9 mouse cellular contexts compared by ENCODE assay signal in genomic region chr15:85708843-85709242, GRCm38 (mm10). TPM values are rescaled to one million over a fixed set of nuclear protein-coding genes. Genes with fewer than 3 reads are reported as not detected.
DNase-seq lines count a peak whose midpoint lies in the region; ATAC-seq and TF ChIP-seq lines count a peak whose summit lies in the region.
"Had no signal": no experiment of that assay in that cellular context is flagged by ENCODE, and none has a peak within 500 bp of the region (broad histone marks: within the 10 kb centered on the region; RNA-seq: fewer than 3 reads in every experiment).

No protein-coding gene starts in this region.

- no peak for DNase-seq in heart, adult 9 months (ENCODE audit: low spot score in 2 of 2)
- no peak for DNase-seq in neural tube, embryonic 11.5 days (ENCODE audit: low spot score)
- DNase-seq in neural tube, embryonic 10.5 days (ENCODE audit: extremely low spot score, low spot score) = no peak
- DNase-seq in hindbrain, postnatal 0 days (ENCODE audit: low spot score) = no peak
- DNase-seq in yolk sac, embryonic 10.5 days (ENCODE audit: low spot score) = no peak
- DNase-seq in adrenal gland, postnatal 4 days (ENCODE audit: low spot score in 2 of 2) = no peak

- no peak for TF ChIP-seq CTCF in hindbrain, postnatal 0 days (IDR thresholded peaks at IDR 0.05; ENCODE audit: low read depth)

- WGBS in heart, embryonic 15.5 days = 87% methylated on average over 4 of the region's 4 CpGs
- WGBS in neural tube, embryonic 11.5 days = 99% methylated on average over 4 of the region's 4 CpGs
- 71% methylated on average over 4 of the region's 4 CpGs for WGBS in hindbrain, postnatal 0 days
- 80% methylated on average over 4 of the region's 4 CpGs for WGBS in stomach, embryonic 16.5 days

- peaks cover 18% of the 10 kb centered on the region for H3K36me3 ChIP-seq in heart, embryonic 15.5 days
- H3K36me3 ChIP-seq in neural tube, embryonic 11.5 days (ENCODE audit: control insufficient read depth, insufficient read depth, low read length) = no peaks in the 10 kb centered on the region
- peaks cover 37% of the 10 kb centered on the region; the same call in 1 of the 2 replicates for H3K36me3 ChIP-seq in hindbrain, postnatal 0 days (ENCODE audit: insufficient read depth, low read length)
- 0 out of 2 replicates have a peak, but pooled peaks cover 11% of the 10 kb centered on the region for H3K36me3 ChIP-seq in stomach, embryonic 16.5 days (ENCODE audit: control insufficient read depth, insufficient read depth, low read length)

- peaks cover 11% of the 10 kb centered on the region for H3K27me3 ChIP-seq in heart, embryonic 15.5 days
- H3K27me3 ChIP-seq in neural tube, embryonic 11.5 days (ENCODE audit: control insufficient read depth, insufficient read depth, low read length) = peaks cover 3% of the 10 kb centered on the region; the same call in 1 of the 2 replicates
- no peaks in the 10 kb centered on the region for H3K27me3 ChIP-seq in hindbrain, postnatal 0 days (ENCODE audit: insufficient read depth, low read length)
- H3K27me3 ChIP-seq in stomach, embryonic 16.5 days (ENCODE audit: control insufficient read depth, insufficient read depth, low read length) = no peaks in the 10 kb centered on the region

- no peak overlapping the region for H3K9ac ChIP-seq in heart, embryonic 15.5 days
- H3K9ac ChIP-seq in neural tube, embryonic 11.5 days (ENCODE audit: low read length) = no peak overlapping the region
- no peak overlapping the region for H3K9ac ChIP-seq in hindbrain, postnatal 0 days (replicated peaks; ENCODE audit: low read length)
- H3K9ac ChIP-seq in stomach, embryonic 16.5 days (ENCODE audit: low read length) = peak overlapping the region; percentile 43; the same call in 1 of the 2 replicates

- H3K4me1 ChIP-seq in heart, embryonic 15.5 days (replicated peaks) = peaks cover 13% of the 10 kb centered on the region
- no peaks in the 10 kb centered on the region; the same call in 1 of the 2 replicates for H3K4me1 ChIP-seq in neural tube, embryonic 11.5 days (ENCODE audit: control insufficient read depth, insufficient read depth, low read length)
- no peaks in the 10 kb centered on the region for H3K4me1 ChIP-seq in hindbrain, postnatal 0 days (ENCODE audit: insufficient read depth, low read length)
- peaks cover 10% of the 10 kb centered on the region for H3K4me1 ChIP-seq in stomach, embryonic 16.5 days (ENCODE audit: control insufficient read depth, insufficient read depth, low read length)

- H3K4me3 ChIP-seq in heart, embryonic 15.5 days = no peak overlapping the region
- H3K4me3 ChIP-seq in neural tube, embryonic 11.5 days (ENCODE audit: low read depth, low read length) = no peak overlapping the region
- no peak overlapping the region for H3K4me3 ChIP-seq in hindbrain, postnatal 0 days (ENCODE audit: low read length)
- H3K4me3 ChIP-seq in stomach, embryonic 16.5 days (replicated peaks; ENCODE audit: low read length) = no peak overlapping the region

- no peak overlapping the region for H3K4me2 ChIP-seq in heart, embryonic 15.5 days
- no peak overlapping the region for H3K4me2 ChIP-seq in neural tube, embryonic 11.5 days (ENCODE audit: low read depth)
- H3K4me2 ChIP-seq in hindbrain, postnatal 0 days (ENCODE audit: low read depth, low read length) = no peak overlapping the region
- H3K4me2 ChIP-seq in stomach, embryonic 16.5 days (ENCODE audit: low read depth, low read length) = no peak overlapping the region

- 0 out of 2 replicates have a peak overlapping the region, but pooled peaks have one; percentile 17 for H3K27ac ChIP-seq in heart, embryonic 15.5 days
- H3K27ac ChIP-seq in neural tube, embryonic 11.5 days (ENCODE audit: low read depth, low read length) = no peak overlapping the region
- peak overlapping the region; percentile 80; the same call in 1 of the 2 replicates for H3K27ac ChIP-seq in hindbrain, postnatal 0 days
- no peak overlapping the region; the same call in 1 of the 2 replicates for H3K27ac ChIP-seq in stomach, embryonic 16.5 days (ENCODE audit: low read length)
- H3K27ac ChIP-seq: macrophage had no signal

- no peaks in the 10 kb centered on the region for H3K9me3 ChIP-seq in heart, embryonic 15.5 days (replicated peaks)
- H3K9me3 ChIP-seq in neural tube, embryonic 11.5 days (ENCODE audit: control insufficient read depth, low read length) = no peaks in the 10 kb centered on the region
- H3K9me3 ChIP-seq in hindbrain, postnatal 0 days (ENCODE audit: low read length) = no peaks in the 10 kb centered on the region
- no peaks in the 10 kb centered on the region for H3K9me3 ChIP-seq in stomach, embryonic 16.5 days (replicated peaks; ENCODE audit: control insufficient read depth, low read length)

- 0 out of 2 replicates have a peak, but pooled peaks have one; percentile 13 for ATAC-seq in heart, embryonic 15.5 days (replicated peaks; ENCODE audit: insufficient number of reproducible peaks, insufficient read depth, low FRiP score, low read depth)
- peak; percentile 21; the same call in 1 of the 2 replicates for ATAC-seq in neural tube, embryonic 11.5 days (ENCODE audit: insufficient read depth, low FRiP score, low TSS enrichment)
- ATAC-seq in hindbrain, postnatal 0 days = peak; percentile 25
- peak; percentile 22; the same call in 1 of the 2 replicates for ATAC-seq in stomach, embryonic 16.5 days (ENCODE audit: insufficient read depth, low FRiP score)

RNA-seq across cellular contexts. Expression of gene Ppara, which starts 25.9 kb away (rescaled TPM):
- polyA plus RNA-seq in heart, embryonic 15.5 days (2015; fragmentation: Nextera tagmentation; extraction: Ambion mirVana) = 15.1 and 20.5 TPM in 2 replicates
- 0.07 and 0.25 TPM in 2 replicates for polyA plus RNA-seq in neural tube, embryonic 11.5 days (2014; fragmentation: Nextera tagmentation; extraction: Ambion mirVana)
- 1.2 and 6.6 TPM in 2 replicates for total RNA-seq in hindbrain, postnatal 0 days (2014; rRNA removed)
- polyA plus RNA-seq in hindbrain, postnatal 0 days (2015; fragmentation: Nextera tagmentation; extraction: Ambion mirVana) = 1.9 and 2.7 TPM in 2 replicates
- 8.7 and 12.2 TPM in 2 replicates for polyA plus RNA-seq in stomach, embryonic 16.5 days (2015; fragmentation: Nextera tagmentation; extraction: Ambion mirVana)
- total RNA-seq in adrenal gland, postnatal 4 days (2021) = 10 to 100 TPM; 17.2 to 29.4 TPM
- polyA plus RNA-seq: macrophage had no signal

Comparison
In these comparisons a context has a peak if more than half of its experiments do, and no peak if none do; other contexts are left out.
1. H3K27ac ChIP-seq: peak in heart, embryonic 15.5 days (single experiment) and hindbrain, postnatal 0 days (single experiment); none in neural tube, embryonic 11.5 days (single experiment) and stomach, embryonic 16.5 days (single experiment).
2. Peak in every context shown above with its lines, with median percentiles within 50 percentile points of each other: ATAC-seq.